Mouse (Mus musculus) retina, embryonic 14.5 days (tissue): Measurements from ENCODE around the gene Tmem161a.
"Not testable (repeated sequence)": the region's sequence is repeated elsewhere in the genome, so short reads cannot be mapped to it uniquely, and the experiment has no call there.

ENCODE experiments used
- DNase-seq: peaks from one replicate; pipeline ENCODE4 v3.0.0-alpha.2; 2015; ENCODE audit warnings: low spot score

Tmem161a gene

GRCm38 (mm10) chr8:70210538-70210937 lies 38.4 kb downstream of the Tmem161a start:
- no peak for DNase-seq

GRCm38 (mm10) chr8:70211275-70211674 lies 39.1 kb downstream of the Tmem161a start:
- DNase-seq = no peak

GRCm38 (mm10) chr8:70211726-70212111 lies 39.6 kb downstream of the Tmem161a start:
- no peak for DNase-seq

- peak; percentile 99 for DNase-seq
Measured at GRCm38 (mm10) chr8:70212112-70213055, 40.2 kb downstream of the Tmem161a start, which contains the start of gene Slc25a42. Gene Slc25a42 (minus strand): TSS chr8:70212305.

- DNase-seq = no peak
Measured at GRCm38 (mm10) chr8:70214411-70214810, 42.3 kb downstream of the Tmem161a start.

- DNase-seq = no peak
Measured at GRCm38 (mm10) chr8:70215092-70215491, 42.9 kb downstream of the Tmem161a start.

- DNase-seq = not testable (repeated sequence)
Measured at GRCm38 (mm10) chr8:70216161-70216560, 44.0 kb downstream of the Tmem161a start.

- no peak for DNase-seq
Measured at GRCm38 (mm10) chr8:70216566-70216965, 44.4 kb downstream of the Tmem161a start.

GRCm38 (mm10) chr8:70217441-70217840 lies 45.3 kb downstream of the Tmem161a start:
- no peak for DNase-seq

GRCm38 (mm10) chr8:70219107-70219684 lies 47.0 kb downstream of the Tmem161a start:
- no peak for DNase-seq

GRCm38 (mm10) chr8:70220236-70220840 lies 48.2 kb downstream of the Tmem161a start:
- DNase-seq = no peak

- no peak for DNase-seq
Measured at GRCm38 (mm10) chr8:70220911-70221310, 48.8 kb downstream of the Tmem161a start.

GRCm38 (mm10) chr8:70222041-70222440 lies 49.9 kb downstream of the Tmem161a start:
- DNase-seq = no peak

GRCm38 (mm10) chr8:70223341-70223740 lies 51.2 kb downstream of the Tmem161a start:
- DNase-seq = peak; percentile 63

GRCm38 (mm10) chr8:70227997-70228396 lies 55.8 kb downstream of the Tmem161a start:
- DNase-seq = peak; percentile 50

- DNase-seq = no peak
Measured at GRCm38 (mm10) chr8:70230837-70231236, 58.7 kb downstream of the Tmem161a start.
